Comparison of ENCODE assay signal across 20 mouse cellular contexts in the genomic region with DNA sequence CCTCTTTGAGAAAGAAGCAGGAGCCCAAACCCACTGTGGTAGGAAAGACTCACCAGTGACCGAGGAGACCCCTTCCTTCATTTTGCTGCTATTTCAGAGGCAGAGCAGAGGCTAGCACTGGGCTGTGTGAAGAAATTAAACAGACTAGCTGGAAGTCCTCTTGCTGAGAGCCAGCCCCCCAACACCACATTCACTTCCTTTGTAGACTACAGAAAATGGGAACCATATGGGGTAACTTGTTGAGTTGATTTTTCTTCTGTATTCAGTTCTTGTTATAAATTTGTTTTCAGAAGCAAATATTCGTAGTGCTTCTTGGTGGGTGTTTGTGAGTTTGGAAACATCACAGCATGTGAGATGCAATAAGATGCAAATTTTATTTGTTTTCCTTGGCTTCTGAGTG.
DNase-seq lines count a peak whose midpoint lies in the region; ATAC-seq lines count a peak whose summit lies in the region.
"Had no signal": no experiment of that assay in that cellular context is flagged by ENCODE, and none has a peak within 500 bp of the region (broad histone marks: within the 10 kb centered on the region; RNA-seq: fewer than 3 reads in every experiment).

No protein-coding gene starts in this region.

- no peak overlapping the region for H3K4me2 ChIP-seq in embryonic facial prominence, embryonic 12.5 days (replicated peaks)
- no peak overlapping the region for H3K4me2 ChIP-seq in kidney, embryonic 16.5 days (replicated peaks; ENCODE audit: low read depth, low read length)
- no peak overlapping the region for H3K4me2 ChIP-seq in intestine, embryonic 15.5 days (replicated peaks)
- H3K4me2 ChIP-seq: embryonic facial prominence, embryonic 13.5 days; forebrain, embryonic 13.5 days; heart, embryonic 12.5 days; hindbrain, embryonic 15.5 days had no signal

- ATAC-seq in common myeloid progenitor, adult 5-6 weeks (replicated peaks; ENCODE audit: low read depth, poor library complexity, severe bottlenecking) = peak; percentile 68; the same call in 1 of the 2 replicates
- ATAC-seq in embryonic facial prominence, embryonic 12.5 days (ENCODE audit: insufficient number of reproducible peaks, insufficient read depth, low FRiP score, low TSS enrichment) = no peak
- ATAC-seq in kidney, embryonic 16.5 days (ENCODE audit: low FRiP score, low TSS enrichment) = no peak
- no peak for ATAC-seq in intestine, embryonic 15.5 days
- ATAC-seq: forebrain, embryonic 13.5 days; forebrain, postnatal 0 days; intestine, postnatal 0 days had no signal

- H3K9ac ChIP-seq in embryonic facial prominence, embryonic 12.5 days = no peak overlapping the region
- no peak overlapping the region for H3K9ac ChIP-seq in kidney, embryonic 16.5 days (replicated peaks; ENCODE audit: low read length)
- no peak overlapping the region for H3K9ac ChIP-seq in intestine, embryonic 15.5 days
- H3K9ac ChIP-seq: embryonic facial prominence, embryonic 13.5 days; forebrain, embryonic 13.5 days; forebrain, postnatal 0 days; heart, embryonic 12.5 days; hindbrain, embryonic 15.5 days had no signal

- H3K4me1 ChIP-seq in embryonic facial prominence, embryonic 12.5 days = peaks cover 6% of the 10 kb centered on the region; the same call in 1 of the 2 replicates
- peaks cover 5% of the 10 kb centered on the region for H3K4me1 ChIP-seq in limb, embryonic 10.5 days
- H3K4me1 ChIP-seq in kidney, embryonic 16.5 days (ENCODE audit: insufficient read depth, low read length) = peaks cover 3% of the 10 kb centered on the region; the same call in 1 of the 2 replicates
- no peaks in the 10 kb centered on the region for H3K4me1 ChIP-seq in intestine, embryonic 15.5 days (replicated peaks)
- H3K4me1 ChIP-seq: heart, embryonic 12.5 days had no signal

- WGBS in embryonic facial prominence, embryonic 12.5 days = 46% methylated on average over 2 of the region's 2 CpGs
- 63% methylated on average over 2 of the region's 2 CpGs for WGBS in limb, embryonic 10.5 days
- 83% methylated on average over 2 of the region's 2 CpGs for WGBS in kidney, embryonic 16.5 days
- WGBS in intestine, embryonic 15.5 days = 76% methylated on average over 2 of the region's 2 CpGs

- no peaks in the 10 kb centered on the region for H3K36me3 ChIP-seq in embryonic facial prominence, embryonic 12.5 days
- H3K36me3 ChIP-seq in limb, embryonic 10.5 days = peaks cover 8% of the 10 kb centered on the region
- H3K36me3 ChIP-seq in kidney, embryonic 16.5 days (ENCODE audit: insufficient read depth, low read length) = no peaks in the 10 kb centered on the region
- no peaks in the 10 kb centered on the region for H3K36me3 ChIP-seq in intestine, embryonic 15.5 days
- H3K36me3 ChIP-seq: embryonic facial prominence, embryonic 13.5 days; hindbrain, embryonic 15.5 days had no signal

- peak; percentile 37 for DNase-seq in embryo, embryonic 11 days
- DNase-seq in embryo, embryonic 9.5 days (ENCODE audit: extremely low spot score) = no peak
- DNase-seq in limb, embryonic 10.5 days (ENCODE audit: low spot score) = no peak
- DNase-seq in frontal cortex, postnatal 25 days (ENCODE audit: low spot score in 2 of 2) = no peak
- DNase-seq: adrenal gland, postnatal 10 days; cerebellum, adult 11 months; cerebellum, adult 9-10 months; cerebellum, postnatal 25 days; forebrain, postnatal 0 days; gastrocnemius, postnatal 10 days; heart, postnatal 36 days had no signal

- no peaks in the 10 kb centered on the region for H3K9me3 ChIP-seq in embryonic facial prominence, embryonic 12.5 days
- no peaks in the 10 kb centered on the region for H3K9me3 ChIP-seq in limb, embryonic 10.5 days (replicated peaks)
- H3K9me3 ChIP-seq in kidney, embryonic 16.5 days (ENCODE audit: low read length) = peaks cover 2% of the 10 kb centered on the region; the same call in 1 of the 2 replicates
- no peaks in the 10 kb centered on the region for H3K9me3 ChIP-seq in intestine, embryonic 15.5 days
- H3K9me3 ChIP-seq: embryonic facial prominence, embryonic 13.5 days; forebrain, embryonic 13.5 days; hindbrain, embryonic 15.5 days had no signal

- peak overlapping the region; percentile 30; the same call in 1 of the 2 replicates for H3K27ac ChIP-seq in embryonic facial prominence, embryonic 12.5 days
- 0 out of 2 replicates have a peak overlapping the region, but pooled peaks have one; percentile 17 for H3K27ac ChIP-seq in limb, embryonic 10.5 days
- no peak overlapping the region for H3K27ac ChIP-seq in kidney, embryonic 16.5 days (ENCODE audit: low read length)
- H3K27ac ChIP-seq in intestine, embryonic 15.5 days = no peak overlapping the region
- H3K27ac ChIP-seq: embryonic facial prominence, embryonic 13.5 days; forebrain, embryonic 13.5 days; hindbrain, embryonic 15.5 days had no signal

- no peak overlapping the region for H3K4me3 ChIP-seq in embryonic facial prominence, embryonic 12.5 days
- no peak overlapping the region for H3K4me3 ChIP-seq in limb, embryonic 10.5 days
- H3K4me3 ChIP-seq in kidney, embryonic 16.5 days (ENCODE audit: low read length) = no peak overlapping the region
- no peak overlapping the region for H3K4me3 ChIP-seq in intestine, embryonic 15.5 days (replicated peaks)
- H3K4me3 ChIP-seq: embryonic facial prominence, embryonic 13.5 days; forebrain, embryonic 13.5 days; heart, embryonic 12.5 days; hindbrain, embryonic 15.5 days had no signal

- no peaks in the 10 kb centered on the region for H3K27me3 ChIP-seq in embryonic facial prominence, embryonic 12.5 days
- H3K27me3 ChIP-seq in limb, embryonic 10.5 days (ENCODE audit: low read depth, poor library complexity, severe bottlenecking) = no peaks in the 10 kb centered on the region
- no peaks in the 10 kb centered on the region for H3K27me3 ChIP-seq in kidney, embryonic 16.5 days (ENCODE audit: insufficient read depth, low read length)
- no peaks in the 10 kb centered on the region for H3K27me3 ChIP-seq in intestine, embryonic 15.5 days (replicated peaks)
- H3K27me3 ChIP-seq: embryonic facial prominence, embryonic 13.5 days; forebrain, embryonic 13.5 days; heart, embryonic 12.5 days; hindbrain, embryonic 15.5 days had no signal

Comparison
In these comparisons a context has a peak if more than half of its experiments do, and no peak if none do; other contexts are left out.
1. H3K27ac ChIP-seq: peak in embryonic facial prominence, embryonic 12.5 days (single experiment) and limb, embryonic 10.5 days (single experiment); none in kidney, embryonic 16.5 days (single experiment) and intestine, embryonic 15.5 days (single experiment).